Mouse (Mus musculus): ENCODE results near the gene 2310033P09Rik.

The 2310033P09Rik gene

GRCm38 (mm10) chr11:59208153-59208831 is at the start of gene 2310033P09Rik:
TSS of gene 2310033P09Rik (plus strand) at chr11:59208321.
- DNase-seq (ENCODE audit: low read depth, low spot score) = peak; percentile 94

- DNase-seq (ENCODE audit: low read depth, low spot score) = no peak
These were observed 49.0 kb upstream of the 2310033P09Rik start for GRCm38 (mm10) chr11:59159099-59159498.

GRCm38 (mm10) chr11:59159558-59159957 is 48.6 kb upstream of the 2310033P09Rik start:
- DNase-seq (ENCODE audit: low read depth, low spot score) = no peak

GRCm38 (mm10) chr11:59161398-59161797 is 46.7 kb upstream of the 2310033P09Rik start:
- no peak for DNase-seq (ENCODE audit: low read depth, low spot score)

- DNase-seq (ENCODE audit: low read depth, low spot score) = no peak
These were observed 45.5 kb upstream of the 2310033P09Rik start for GRCm38 (mm10) chr11:59162443-59163254.

- peak; percentile 99 for DNase-seq (ENCODE audit: low read depth, low spot score)
These were observed 44.6 kb upstream of the 2310033P09Rik start, which contains the start of gene Iba57 for GRCm38 (mm10) chr11:59163255-59164236. TSS of gene Iba57 (minus strand) at chr11:59163739.

- no peak for DNase-seq (ENCODE audit: low read depth, low spot score)
These were observed 43.7 kb upstream of the 2310033P09Rik start for GRCm38 (mm10) chr11:59164384-59164783.

- DNase-seq (ENCODE audit: low read depth, low spot score) = no peak
These were observed 42.4 kb upstream of the 2310033P09Rik start for GRCm38 (mm10) chr11:59165616-59166241.

GRCm38 (mm10) chr11:59169807-59170206 is 38.3 kb upstream of the 2310033P09Rik start:
- DNase-seq (ENCODE audit: low read depth, low spot score) = no peak

- no peak for DNase-seq (ENCODE audit: low read depth, low spot score)
These were observed 37.6 kb upstream of the 2310033P09Rik start for GRCm38 (mm10) chr11:59170549-59170948.

- DNase-seq (ENCODE audit: low read depth, low spot score) = no peak
These were observed 33.8 kb upstream of the 2310033P09Rik start for GRCm38 (mm10) chr11:59174189-59174838.

GRCm38 (mm10) chr11:59176475-59176874 is 31.6 kb upstream of the 2310033P09Rik start:
- no peak for DNase-seq (ENCODE audit: low read depth, low spot score)

- no peak for DNase-seq (ENCODE audit: low read depth, low spot score)
These were observed 31.2 kb upstream of the 2310033P09Rik start for GRCm38 (mm10) chr11:59176921-59177320.

GRCm38 (mm10) chr11:59182864-59183331 is 25.2 kb upstream of the 2310033P09Rik start, which contains the start of gene Gjc2:
TSS of gene Gjc2 (minus strand) at chr11:59183213.
- no peak for DNase-seq (ENCODE audit: low read depth, low spot score)

- peak; percentile 27 for DNase-seq (ENCODE audit: low read depth, low spot score)
These were observed 24.3 kb upstream of the 2310033P09Rik start for GRCm38 (mm10) chr11:59183821-59184220.

GRCm38 (mm10) chr11:59185490-59185889 is 22.6 kb upstream of the 2310033P09Rik start:
- no peak for DNase-seq (ENCODE audit: low read depth, low spot score)

GRCm38 (mm10) chr11:59187706-59188105 is 20.4 kb upstream of the 2310033P09Rik start:
- no peak for DNase-seq (ENCODE audit: low read depth, low spot score)

- DNase-seq (ENCODE audit: low read depth, low spot score) = peak; percentile 83
These were observed 16.7 kb upstream of the 2310033P09Rik start for GRCm38 (mm10) chr11:59191231-59192058.

- no peak for DNase-seq (ENCODE audit: low read depth, low spot score)
These were observed 16.1 kb upstream of the 2310033P09Rik start, which contains the start of gene Guk1 for GRCm38 (mm10) chr11:59192059-59192386. TSS of gene Guk1 (minus strand) at chr11:59192212.
